In genomic region chr11:20603066-20603812, GRCm38 (mm10) we compare ENCODE assay signal across 9 mouse cellular contexts.
A peak's percentile ranks its signal among the peaks of the same experiment; 100 is the strongest.
DNase-seq lines count a peak whose midpoint lies in the region; ATAC-seq lines count a peak whose summit lies in the region.
"Had no signal": no experiment of that assay in that cellular context is flagged by ENCODE, and none has a peak within 500 bp of the region (broad histone marks: within the 10 kb centered on the region; RNA-seq: fewer than 3 reads in every experiment).

No protein-coding gene starts in this region.

- no peaks in the 10 kb centered on the region for H3K4me1 ChIP-seq in forebrain, embryonic 14.5 days (ENCODE audit: control insufficient read depth, insufficient read depth, low read length)
- H3K4me1 ChIP-seq in intestine, embryonic 15.5 days (replicated peaks): no peaks in the 10 kb centered on the region
- H3K4me1 ChIP-seq in midbrain, embryonic 12.5 days: peaks cover 14% of the 10 kb centered on the region

- intact Hi-C loops in left cerebral cortex, postnatal 10 days (cut with DNase I): no loop called here

- H3K36me3 ChIP-seq in forebrain, embryonic 14.5 days (ENCODE audit: control insufficient read depth, insufficient read depth, low read length): no peaks in the 10 kb centered on the region
- H3K36me3 ChIP-seq in intestine, embryonic 15.5 days: no peaks in the 10 kb centered on the region
- no peaks in the 10 kb centered on the region for H3K36me3 ChIP-seq in midbrain, embryonic 12.5 days

- H3K4me2 ChIP-seq in forebrain, embryonic 14.5 days (ENCODE audit: low read length): no peak overlapping the region
- H3K4me2 ChIP-seq in intestine, embryonic 15.5 days (replicated peaks): peak overlapping the region; percentile 37
- H3K4me2 ChIP-seq in midbrain, embryonic 12.5 days (replicated peaks): peak overlapping the region; percentile 37

- 72% methylated on average over 24 of the region's 24 CpGs for WGBS in forebrain, embryonic 14.5 days
- 48% methylated on average over 24 of the region's 24 CpGs for WGBS in intestine, embryonic 15.5 days
- 56% methylated on average over 24 of the region's 24 CpGs for WGBS in midbrain, embryonic 12.5 days

- ATAC-seq in forebrain, embryonic 14.5 days: peak; percentile 73
- no peak for ATAC-seq in intestine, embryonic 15.5 days
- peak; percentile 88 for ATAC-seq in midbrain, embryonic 12.5 days (ENCODE audit: low FRiP score, low read depth)
- ATAC-seq: Patski had no signal

- H3K27ac ChIP-seq in forebrain, embryonic 14.5 days (ENCODE audit: low read depth, low read length): peak overlapping the region; percentile 52; the same call in 1 of the 2 replicates
- no peak overlapping the region for H3K27ac ChIP-seq in intestine, embryonic 15.5 days
- H3K27ac ChIP-seq in midbrain, embryonic 12.5 days (replicated peaks): peak overlapping the region; percentile 86

- H3K9me3 ChIP-seq in forebrain, embryonic 14.5 days (replicated peaks; ENCODE audit: control insufficient read depth, low read length): no peaks in the 10 kb centered on the region
- no peaks in the 10 kb centered on the region for H3K9me3 ChIP-seq in intestine, embryonic 15.5 days
- no peaks in the 10 kb centered on the region for H3K9me3 ChIP-seq in midbrain, embryonic 12.5 days

- peak; percentile 23 to 30 for DNase-seq in left cerebral cortex, postnatal 10 days (ENCODE audit: extremely low spot score in 1 of 2, low spot score in 2 of 2)
- DNase-seq in left cerebral cortex, adult 11 months (ENCODE audit: low spot score): no peak
- peak; percentile 67 for DNase-seq in forebrain, embryonic 14.5 days (ENCODE audit: low spot score)
- no peak for DNase-seq in adrenal gland, postnatal 25 days
- DNase-seq in yolk sac, embryonic 10.5 days (ENCODE audit: low spot score): no peak
- DNase-seq in adrenal gland, adult (ENCODE audit: inconsistent age in 2 of 2, low spot score in 1 of 2): no peak

- no peak overlapping the region for H3K9ac ChIP-seq in forebrain, embryonic 14.5 days (ENCODE audit: low read length)
- H3K9ac ChIP-seq in intestine, embryonic 15.5 days: no peak overlapping the region
- H3K9ac ChIP-seq in midbrain, embryonic 12.5 days (replicated peaks): no peak overlapping the region; the same call in 1 of the 2 replicates

- no peak overlapping the region for H3K4me3 ChIP-seq in forebrain, embryonic 14.5 days (ENCODE audit: low read depth, low read length)
- H3K4me3 ChIP-seq in intestine, embryonic 15.5 days (replicated peaks): no peak overlapping the region
- H3K4me3 ChIP-seq in midbrain, embryonic 12.5 days: no peak overlapping the region

- no peaks in the 10 kb centered on the region for H3K27me3 ChIP-seq in forebrain, embryonic 14.5 days (replicated peaks; ENCODE audit: control insufficient read depth, insufficient read depth, low read length)
- no peaks in the 10 kb centered on the region for H3K27me3 ChIP-seq in intestine, embryonic 15.5 days (replicated peaks)
- H3K27me3 ChIP-seq in midbrain, embryonic 12.5 days: no peaks in the 10 kb centered on the region
- H3K27me3 ChIP-seq: Patski had no signal

Comparison
In these comparisons a context has a peak if more than half of its experiments do, and no peak if none do; other contexts are left out.
1. DNase-seq: peak in left cerebral cortex, postnatal 10 days (2 of 2) and forebrain, embryonic 14.5 days (single experiment); none in left cerebral cortex, adult 11 months (single experiment), adrenal gland, postnatal 25 days (single experiment), yolk sac, embryonic 10.5 days (single experiment) and adrenal gland, adult (0 of 2).